Mouse (Mus musculus) c-Kit-positive CD71-negative TER-119-negative erythroid progenitor cells, embryonic 14.5 days (primary cell): ENCODE measurements around the gene Vwa7.
"Not testable (repeated sequence)": the region's sequence is repeated elsewhere in the genome, so short reads cannot be mapped to it uniquely, and the experiment has no call there.

ENCODE experiments used
- DNase-seq: peaks from one replicate; pipeline ENCODE4 v3.0.0-alpha.2; 2013; ENCODE audit warnings: low read depth

The Vwa7 gene

GRCm38 (mm10) chr17:35000717-35001451, 15.5 kb upstream of the Vwa7 start, which contains the start of gene Vars:
Gene Vars, plus strand, starts transcription at chr17:35000987.
- no peak for DNase-seq

GRCm38 (mm10) chr17:35001452-35002152, 14.8 kb upstream of the Vwa7 start:
- DNase-seq: no peak

DNA sequence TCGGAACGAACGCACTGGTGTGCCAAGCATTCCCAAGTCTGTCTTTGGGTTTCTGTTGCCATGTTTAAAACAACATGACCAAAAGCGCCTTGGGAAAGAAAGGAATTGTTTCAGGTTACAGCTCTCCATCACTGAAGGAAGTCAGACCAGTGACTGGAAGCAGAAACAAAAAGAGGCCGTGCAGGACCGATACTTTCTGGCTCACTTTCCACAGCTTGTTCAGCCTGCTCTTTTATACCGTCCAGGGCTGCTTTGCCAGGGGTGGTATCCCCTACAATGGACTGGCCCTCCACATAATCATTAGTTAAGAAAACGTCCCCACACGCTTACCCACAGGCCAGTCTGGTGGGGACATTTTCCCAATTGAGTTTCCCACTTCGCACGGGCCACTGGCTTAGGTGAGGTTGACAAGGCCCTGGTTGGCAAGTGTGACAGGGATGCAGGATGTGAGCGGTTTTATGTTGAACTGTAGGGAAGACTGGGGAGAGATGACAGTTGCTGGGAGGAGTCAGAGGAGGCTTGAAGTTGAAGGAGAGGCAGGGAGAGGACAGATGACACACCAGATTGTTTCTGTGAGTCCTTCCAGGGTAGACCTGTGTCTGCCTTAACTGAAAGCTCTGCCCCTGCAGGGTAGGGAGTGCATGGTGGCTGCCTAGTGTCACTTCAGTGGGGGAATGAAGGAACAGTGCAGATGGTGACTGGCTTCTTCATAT, 14.1 kb upstream of the Vwa7 start:
- no peak for DNase-seq

- DNase-seq: no peak
Observed at GRCm38 (mm10) chr17:35003022-35003838, 13.1 kb upstream of the Vwa7 start.

DNA sequence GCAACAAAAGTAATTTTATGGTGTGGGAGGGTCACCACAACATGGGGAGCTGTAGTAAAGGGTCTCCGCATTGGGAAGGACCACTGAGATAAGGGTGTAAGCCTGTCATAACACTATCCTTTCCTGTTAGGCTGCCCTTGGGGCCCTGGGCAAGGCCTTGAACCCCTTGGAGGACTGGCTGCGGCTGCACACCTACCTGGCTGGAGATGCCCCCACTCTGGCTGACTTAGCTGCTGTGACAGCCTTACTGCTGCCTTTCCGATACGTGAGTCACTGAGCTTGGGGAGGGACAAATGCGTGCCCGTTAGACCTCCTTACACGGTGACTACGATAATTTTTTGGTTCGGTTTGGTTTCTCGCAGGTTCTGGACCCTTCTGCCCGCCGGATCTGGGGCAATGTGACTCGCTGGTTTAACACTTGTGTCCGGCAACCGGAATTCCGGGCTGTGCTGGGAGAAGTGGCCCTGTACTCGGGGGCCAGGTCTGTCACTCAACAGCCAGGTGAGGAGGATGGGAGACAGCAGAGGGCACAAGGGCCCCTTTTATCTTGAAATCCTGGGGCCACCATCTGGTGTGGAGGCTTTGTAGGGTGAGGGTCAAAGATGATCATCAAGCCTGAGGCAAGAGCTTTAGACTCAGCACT, 12.2 kb upstream of the Vwa7 start:
- DNase-seq: no peak

- DNase-seq: no peak
Observed at GRCm38 (mm10) chr17:35005158-35005557, 11.2 kb upstream of the Vwa7 start.

DNA sequence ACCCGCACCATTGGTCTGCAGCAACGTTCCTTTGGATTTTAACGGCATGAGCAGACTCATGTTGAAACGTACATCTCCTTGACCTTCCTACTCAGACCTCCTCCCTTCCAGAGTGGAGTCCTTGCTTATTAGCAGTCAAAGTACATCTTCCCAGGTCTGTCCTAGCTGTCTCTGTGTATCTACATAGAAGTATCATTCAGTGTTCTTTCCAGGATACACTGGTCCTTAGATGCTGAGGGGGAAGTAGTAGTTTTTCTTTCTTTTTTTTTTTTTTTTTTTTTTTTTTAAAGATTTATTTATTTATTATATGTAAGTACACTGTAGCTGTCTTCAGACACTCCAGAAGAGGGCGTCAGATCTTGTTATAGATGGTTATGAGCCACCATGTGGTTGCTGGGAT, 10.5 kb upstream of the Vwa7 start:
- not testable (repeated sequence) for DNase-seq

DNA sequence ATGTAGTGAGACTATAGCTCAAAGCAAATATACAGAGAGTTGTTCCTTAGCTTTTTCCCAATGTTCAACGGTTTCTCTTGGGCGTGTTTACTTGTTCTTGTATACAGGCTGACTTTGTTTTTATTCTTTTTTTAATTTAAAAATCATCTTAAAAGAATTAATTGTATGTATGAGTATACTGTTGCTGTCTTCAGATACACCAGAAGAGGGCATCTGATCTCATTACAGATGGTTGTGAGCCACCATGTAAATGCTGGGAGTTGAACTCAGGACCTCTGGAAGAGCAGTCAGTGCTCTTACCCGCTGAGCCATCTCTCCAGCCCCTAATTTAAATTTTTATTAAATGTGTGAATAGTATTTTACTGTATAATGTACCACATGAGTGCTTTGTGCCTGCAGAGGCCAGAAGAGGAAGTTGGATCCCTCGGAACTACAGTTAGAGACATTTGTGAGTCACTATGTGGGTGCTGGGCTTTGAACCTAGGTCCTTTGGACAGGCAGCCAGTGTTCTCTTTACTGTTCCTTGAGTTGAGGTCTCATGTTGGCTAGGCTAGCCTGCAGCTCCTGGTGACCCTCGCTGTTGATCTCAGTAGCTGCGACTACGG, 8.9 kb upstream of the Vwa7 start:
- DNase-seq: no peak

DNA sequence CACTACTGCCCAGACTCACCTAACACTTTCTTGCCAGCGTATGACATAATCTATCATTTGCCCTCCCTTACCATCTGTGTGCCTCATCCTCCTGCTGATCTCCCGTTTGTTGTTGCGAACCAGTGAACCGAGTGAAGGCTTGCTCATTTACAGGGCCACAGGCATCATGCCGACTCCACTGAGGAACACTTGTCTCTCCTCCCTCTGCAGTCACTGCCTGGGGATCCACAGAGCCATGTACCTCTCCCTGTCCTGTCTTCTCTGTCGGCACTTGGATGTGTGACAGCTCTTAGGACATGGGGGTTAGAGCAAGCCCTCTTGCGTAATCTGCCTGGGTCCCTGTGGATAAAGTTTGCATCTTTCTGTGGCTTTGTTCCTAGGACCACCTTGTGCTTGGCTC, 6.8 kb upstream of the Vwa7 start:
- no peak for DNase-seq

GRCm38 (mm10) chr17:35011440-35011839, 4.9 kb upstream of the Vwa7 start:
- DNase-seq: no peak

GRCm38 (mm10) chr17:35012430-35012829, 3.9 kb upstream of the Vwa7 start:
- DNase-seq: no peak

- no peak for DNase-seq
Observed at GRCm38 (mm10) chr17:35013221-35013620, 3.2 kb upstream of the Vwa7 start.

DNA sequence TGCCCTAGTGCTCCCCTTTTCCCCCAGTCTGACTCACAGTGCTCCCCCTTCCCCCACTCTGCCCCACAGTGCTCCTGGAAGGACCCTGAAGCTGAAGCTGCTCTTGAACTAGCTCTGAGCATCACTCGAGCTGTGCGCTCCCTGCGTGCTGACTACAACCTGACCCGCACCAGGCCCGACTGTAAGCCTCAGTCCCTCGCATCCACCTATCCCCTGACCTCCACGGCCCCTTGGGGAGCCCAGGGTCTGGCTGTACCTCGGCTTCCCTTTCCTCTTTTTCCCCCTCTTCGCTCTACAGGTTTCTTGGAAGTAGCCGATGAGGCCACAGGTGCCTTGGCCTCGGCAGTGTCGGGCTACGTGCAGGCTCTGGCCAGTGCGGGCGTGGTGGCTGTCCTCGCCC, 1.1 kb upstream of the Vwa7 start:
- DNase-seq: no peak

DNA sequence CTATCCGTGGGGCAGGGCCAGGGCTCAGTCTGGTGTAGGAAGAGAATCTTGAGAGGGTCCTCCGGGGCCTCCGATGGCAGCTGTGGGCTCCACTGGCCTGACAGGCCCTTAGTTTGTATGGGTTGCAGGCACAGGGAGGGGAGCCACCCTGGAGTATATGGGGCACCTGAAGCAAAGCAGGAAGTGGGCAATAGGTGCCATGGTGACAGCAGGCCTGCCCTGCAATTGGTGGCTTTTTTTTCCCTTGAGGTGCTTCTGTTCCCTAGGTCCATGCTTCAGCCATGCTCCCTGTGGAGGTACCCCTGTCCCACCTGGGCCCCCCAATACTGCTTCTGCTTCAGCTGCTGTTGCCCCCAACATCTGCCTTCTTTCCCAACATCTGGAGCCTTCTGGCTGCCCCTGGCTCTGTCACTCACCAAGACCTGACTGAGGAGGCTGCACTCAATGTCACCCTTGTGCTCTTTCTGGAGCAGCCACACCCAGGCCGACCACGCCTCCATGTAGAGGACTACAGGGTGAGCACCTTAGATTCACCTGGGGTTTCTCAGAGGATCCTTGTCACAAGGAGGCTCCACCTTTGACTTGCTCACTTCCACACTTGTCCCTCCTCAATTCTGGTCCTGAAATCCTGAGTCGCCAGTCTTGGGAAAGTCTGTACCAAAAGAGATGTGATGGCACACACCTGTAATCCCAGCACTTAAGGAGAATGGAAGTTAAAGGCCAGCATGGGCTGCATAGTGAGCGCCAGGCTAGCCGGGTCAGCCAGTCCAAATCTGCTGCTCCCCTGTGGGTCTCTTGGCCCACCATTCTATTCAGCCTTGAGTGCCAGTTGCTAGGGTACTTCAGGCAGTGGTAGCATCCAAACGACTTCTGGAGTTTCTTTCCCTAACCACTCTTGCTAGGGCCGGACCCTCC, 669 bp downstream of the Vwa7 start:
- DNase-seq: no peak

GRCm38 (mm10) chr17:35017706-35018030, 1.3 kb downstream of the Vwa7 start:
- no peak for DNase-seq

DNA sequence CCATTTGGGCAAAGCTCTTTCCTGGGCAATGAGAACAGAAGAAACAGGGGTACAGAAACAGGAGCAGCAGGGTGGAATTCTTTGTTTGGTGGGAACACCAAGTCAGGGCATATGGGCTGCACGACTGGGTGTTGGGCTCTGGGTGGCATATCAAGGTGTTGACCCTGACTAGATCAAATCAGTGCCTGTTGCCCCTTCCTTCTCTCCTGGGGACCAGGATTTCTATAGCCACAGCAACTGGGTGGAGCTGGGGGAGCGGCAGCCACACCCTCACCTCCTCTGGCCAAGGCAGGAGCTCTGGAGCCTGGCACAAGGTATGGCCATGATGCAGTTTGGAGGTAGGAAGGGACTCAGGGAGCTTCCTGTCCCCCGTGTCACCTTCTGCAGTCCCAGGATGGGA, 1.8 kb downstream of the Vwa7 start:
- DNase-seq: no peak

- no peak for DNase-seq
Observed at GRCm38 (mm10) chr17:35019894-35020293, 3.5 kb downstream of the Vwa7 start.

- DNase-seq: no peak
Observed at GRCm38 (mm10) chr17:35020551-35020950, 4.2 kb downstream of the Vwa7 start.

- DNase-seq: peak; percentile 85
Observed at GRCm38 (mm10) chr17:35021163-35021808, 4.9 kb downstream of the Vwa7 start.
